Mouse (Mus musculus): Measurements from ENCODE around the gene Fli1.

DNA sequence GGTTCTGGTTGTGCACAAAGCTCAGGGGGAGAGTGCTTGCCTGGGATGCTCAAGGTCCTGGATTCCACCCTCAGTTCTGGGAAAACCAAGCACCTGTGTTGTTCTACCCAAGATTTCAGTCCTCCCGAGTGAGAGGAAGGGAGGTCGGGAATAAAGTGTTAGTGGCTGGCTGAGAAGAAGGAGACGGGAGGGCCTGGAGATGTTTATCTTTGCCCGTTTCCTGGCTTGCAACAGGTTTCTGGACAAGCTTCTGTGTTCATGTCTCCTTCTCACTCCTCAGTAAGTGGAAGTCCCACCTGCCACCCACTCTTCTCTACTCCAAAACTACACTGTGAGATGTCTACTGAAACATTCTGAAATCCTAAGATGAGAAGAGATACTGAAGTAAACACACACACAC lies 39.2 kb downstream of the Fli1 start:
- TF ChIP-seq TAL1 (IDR thresholded peaks at IDR 0.05; ENCODE audit: low read length) (no peak), RCOR1 (IDR thresholded peaks at IDR 0.05; ENCODE audit: low read depth, low read length) (no peak), CTCF (IDR thresholded peaks at IDR 0.05 in 2 of 3, conservative IDR thresholded peaks at IDR 0.05 in 1 of 3; ENCODE audit: control insufficient read depth in 1 of 3, insufficient read depth in 1 of 3, low read depth in 2 of 3, low read length in 3 of 3, poor library complexity in 1 of 3, severe bottlenecking in 1 of 3) (no peak), POLR2A (IDR thresholded peaks at IDR 0.05; ENCODE audit: control insufficient read depth in 1 of 2, insufficient read depth in 1 of 2, low read depth in 1 of 2, low read length in 2 of 2, poor library complexity in 1 of 2) (no peak), CHD1 (IDR thresholded peaks at IDR 0.05; ENCODE audit: low read depth, low read length) (no peak), ELF1 (IDR thresholded peaks at IDR 0.05; ENCODE audit: low read depth, low read length) (no peak)
